Mouse (Mus musculus) ES-E14 (cell line): ENCODE data around the gene Cd86. TPM values are rescaled to one million over a fixed set of nuclear protein-coding genes. Genes with fewer than 3 reads are reported as not detected.

ENCODE experiments used
- DNase-seq: peaks from one replicate; pipeline ENCODE4 v3.0.0-alpha.2; 2013; ENCODE audit warnings: low read depth, low spot score
- H3K27ac ChIP-seq: 2 replicates; pipeline ENCODE4 v1.5.1; 2012; ENCODE audit warnings: low read depth, mild to moderate bottlenecking, low read length, moderate library complexity, mixed read lengths; ENCODE audit not compliant: poor library complexity, insufficient read depth, severe bottlenecking
- H3K36me3 ChIP-seq: 2 replicates; pipeline ENCODE4 v1.6.1; 2012; ENCODE audit warnings: mild to moderate bottlenecking, low read length, moderate library complexity, mixed read lengths; ENCODE audit not compliant: control insufficient read depth, poor library complexity, insufficient read depth, severe bottlenecking
- H3K4me1 ChIP-seq, 2 experiments: fragments of 150-350 bp in 1 of 2; sonication (generic) in 1 of 2; 2 replicates each; pipeline ENCODE4 v1.6.1; 2012; ENCODE audit warnings: low read length in 2 of 2, mild to moderate bottlenecking in 1 of 2, mixed read lengths in 1 of 2; ENCODE audit not compliant: control insufficient read depth in 2 of 2, insufficient read depth in 2 of 2, poor library complexity in 1 of 2
- H3K4me3 ChIP-seq, 2 experiments: fragments of 150-350 bp in 1 of 2; sonication (generic) in 1 of 2; 2 replicates each; pipeline ENCODE4 v1.5.1; 2012; ENCODE audit warnings: low read length in 2 of 2, low read depth in 1 of 2, mild to moderate bottlenecking in 1 of 2, mixed read lengths in 1 of 2; ENCODE audit not compliant: insufficient read depth in 1 of 2, poor library complexity in 1 of 2, severe bottlenecking in 1 of 2
- H3K9ac ChIP-seq: 2 replicates; pipeline ENCODE4 v1.6.1; 2012; ENCODE audit warnings: low read depth, mild to moderate bottlenecking, low read length, mixed read lengths; ENCODE audit not compliant: poor library complexity, insufficient read depth, severe bottlenecking
- H3K9me3 ChIP-seq: fragments of 150-350 bp; sonication (generic); 2 replicates; pipeline ENCODE4 v1.6.1; 2012; ENCODE audit warnings: low read depth, mild to moderate bottlenecking, low read length; ENCODE audit not compliant: control insufficient read depth, insufficient read depth
- CHD2 ChIP-seq: IDR thresholded peaks from 2 replicates; pipeline ENCODE4 v1.6.1; 2014; ENCODE audit warnings: mild to moderate bottlenecking, low read depth, low read length, inconsistent platforms
- HCFC1 ChIP-seq: IDR thresholded peaks from 2 replicates; pipeline ENCODE4 v1.6.1; 2012; ENCODE audit warnings: low read length, inconsistent platforms, borderline replicate concordance; ENCODE audit not compliant: insufficient read depth
- MAFK ChIP-seq: IDR thresholded peaks from 2 replicates; pipeline ENCODE4 v1.6.1; 2014; ENCODE audit warnings: mild to moderate bottlenecking, low read depth, low read length, inconsistent platforms; ENCODE audit not compliant: insufficient read depth
- ZC3H11A ChIP-seq: IDR thresholded peaks from 2 replicates; pipeline ENCODE4 v1.6.1; 2012; ENCODE audit warnings: low read depth, mild to moderate bottlenecking, inconsistent platforms, low read length, borderline replicate concordance
- ZNF384 ChIP-seq: IDR thresholded peaks from 2 replicates; pipeline ENCODE4 v1.6.1; 2012; ENCODE audit warnings: low read depth, low read length, inconsistent platforms
- in situ Hi-C, 2 experiments: fragments of 600-800 bp; cut with MboI; formaldehyde crosslinking; loops; one replicate each; pipeline ENCODE4 v1.15.1; 2025; ENCODE audit warnings: low sequenced_read_pairs in 2 of 2, inconsistent platforms in 1 of 2; ENCODE audit not compliant: unreplicated experiment in 2 of 2
- total RNA-seq: library from RNA; depleted of rRNA; stranded (reverse); fragments of 300-350 nt; gene quantifications from 2 replicates; pipeline ENCODE4 v1.2.3, GENCODE M21; 2012

The Cd86 gene
- total RNA-seq, 1 experiment = 0.62 TPM

DNA sequence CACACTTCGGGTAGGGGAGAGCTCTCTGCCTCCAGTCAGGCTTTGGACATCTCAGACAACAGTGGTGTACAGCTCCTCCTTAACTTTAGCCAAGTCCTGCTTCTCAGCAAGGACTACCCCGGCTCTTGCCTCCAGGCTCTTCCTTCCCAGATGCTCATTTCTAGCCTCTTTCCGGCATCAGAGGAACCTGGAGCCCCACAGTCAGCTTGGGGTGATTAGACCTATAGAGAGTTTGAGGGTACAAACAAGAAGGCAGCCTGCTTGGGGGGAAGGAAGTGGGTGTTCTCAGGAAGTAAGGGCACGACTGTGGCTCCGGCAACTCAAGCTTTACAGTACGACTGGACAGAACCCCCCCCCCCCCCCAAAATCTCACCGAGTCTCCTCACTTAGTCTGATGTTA, 42.9 kb upstream of the Cd86 start:
- H3K27ac ChIP-seq = peak overlapping the region; percentile 91
- in situ Hi-C loops = no loop called here
- H3K9ac ChIP-seq = peak overlapping the region; percentile 74
- peaks cover 7 to 19% of the 10 kb centered on the region in 2 experiments; a peak in 3 of 4 replicates for H3K4me1 ChIP-seq
- peaks cover 12% of the 10 kb centered on the region for H3K36me3 ChIP-seq
- TF ChIP-seq ZNF384 = no peak
- no peak for TF ChIP-seq CHD2
- no peak for TF ChIP-seq HCFC1
- TF ChIP-seq MAFK = no peak
- TF ChIP-seq ZC3H11A = no peak
- DNase-seq = no peak
- no peaks in the 10 kb centered on the region for H3K9me3 ChIP-seq
- H3K4me3 ChIP-seq = peak overlapping the region; percentile 63 to 72

DNA sequence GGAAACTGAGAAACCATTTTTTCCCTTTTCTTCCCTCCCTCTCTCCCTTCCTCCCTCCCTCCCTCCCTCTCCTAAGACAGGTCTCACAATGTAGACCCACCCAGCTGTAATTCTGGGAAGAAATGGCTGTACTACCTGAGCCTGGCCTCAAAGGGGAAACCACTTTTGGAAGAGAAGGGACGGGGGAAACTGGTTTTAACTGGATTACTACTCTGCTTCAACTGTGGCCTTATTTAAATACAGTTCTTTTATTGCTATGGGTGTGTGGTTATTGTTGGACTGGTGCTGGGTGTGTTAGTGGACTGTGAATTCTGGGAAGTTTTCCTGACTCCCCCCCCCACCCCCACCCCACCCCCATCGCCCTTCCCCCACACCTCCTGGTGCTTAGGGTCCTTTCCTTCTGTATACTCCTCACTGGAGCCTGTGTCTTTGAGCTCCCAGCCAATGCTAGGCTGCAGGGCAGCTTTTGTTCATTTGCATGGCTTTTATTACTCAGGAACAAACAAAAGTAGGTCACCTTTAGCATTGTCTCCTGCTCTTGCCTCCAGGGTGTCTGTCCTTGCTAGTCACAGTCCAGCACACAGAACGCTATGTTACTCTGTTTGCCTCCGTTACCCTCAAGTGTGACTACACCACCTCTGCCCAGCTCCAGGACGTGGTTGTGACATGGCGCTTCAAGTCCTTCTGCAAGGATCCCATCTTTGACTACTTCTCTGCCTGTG, 42.0 kb upstream of the Cd86 start:
- DNase-seq = peak; percentile 75
- no peaks in the 10 kb centered on the region for H3K9me3 ChIP-seq
- TF ChIP-seq HCFC1 = no peak
- TF ChIP-seq CHD2 = 0 out of 2 replicates have a peak, but pooled peaks have one; percentile 29
- peak overlapping the region; percentile 63 to 72 for H3K4me3 ChIP-seq
- in situ Hi-C loops = no loop called here
- H3K4me1 ChIP-seq = peaks cover 7 to 19% of the 10 kb centered on the region in 2 experiments; a peak in 3 of 4 replicates
- H3K36me3 ChIP-seq = peaks cover 12% of the 10 kb centered on the region
- peak overlapping the region; percentile 74; the same call in 1 of the 2 replicates for H3K9ac ChIP-seq
- H3K27ac ChIP-seq = peak overlapping the region; percentile 91

DNA sequence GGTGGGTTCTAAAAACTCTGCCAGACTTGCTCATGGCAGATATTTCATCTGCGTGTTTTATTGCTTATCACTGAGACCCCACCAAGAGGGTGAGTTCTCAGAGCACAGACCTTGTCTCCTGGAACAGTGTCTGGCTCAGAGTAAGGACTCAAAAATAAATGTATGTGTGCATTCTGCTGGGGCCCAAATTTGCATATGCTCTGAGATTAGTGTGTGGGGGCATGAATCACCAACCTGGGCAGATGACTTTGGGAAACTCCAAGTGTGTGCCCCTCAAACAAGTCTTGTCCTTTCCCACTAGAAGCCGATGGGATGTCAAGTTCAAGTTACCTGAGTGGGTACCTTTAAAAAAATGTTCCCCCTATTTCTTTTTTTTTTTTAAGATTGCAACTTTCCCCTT, 34.6 kb upstream of the Cd86 start:
- no peak overlapping the region for H3K4me3 ChIP-seq
- no peak for DNase-seq
- H3K9ac ChIP-seq = no peak overlapping the region
- H3K36me3 ChIP-seq = no peaks in the 10 kb centered on the region; the same call in 1 of the 2 replicates
- no peaks in the 10 kb centered on the region for H3K9me3 ChIP-seq
- no peak overlapping the region for H3K27ac ChIP-seq
- H3K4me1 ChIP-seq = peaks cover 2 to 8% of the 10 kb centered on the region in 2 experiments; a peak in 2 of 4 replicates
- TF ChIP-seq ZNF384 = no peak
- TF ChIP-seq ZC3H11A = no peak
- no peak for TF ChIP-seq MAFK
- TF ChIP-seq CHD2 = no peak
- in situ Hi-C loops = no loop called here

DNA sequence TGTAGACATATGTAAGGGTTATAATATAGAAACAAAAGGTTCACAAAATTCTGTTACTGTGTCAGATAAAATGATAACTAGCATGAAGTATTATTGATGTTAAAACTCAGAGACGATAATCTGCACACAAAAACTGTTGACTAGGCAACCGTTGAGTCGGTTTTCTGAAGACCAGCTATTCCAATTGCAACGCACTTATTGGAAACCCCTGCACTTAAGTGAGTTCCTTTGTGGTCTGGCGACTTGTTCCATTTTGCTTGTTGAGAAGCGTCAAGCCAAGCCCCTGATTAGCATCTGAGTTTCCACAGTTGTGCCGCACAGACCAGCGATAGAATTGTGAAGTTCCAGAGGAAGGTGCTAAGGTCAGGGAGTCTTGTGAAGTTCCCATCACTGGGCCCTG, 31.4 kb upstream of the Cd86 start:
- no peak overlapping the region for H3K9ac ChIP-seq
- no peak overlapping the region for H3K27ac ChIP-seq
- H3K4me3 ChIP-seq = no peak overlapping the region
- no peak for DNase-seq
- TF ChIP-seq ZNF384 = no peak
- TF ChIP-seq HCFC1 = no peak
- TF ChIP-seq MAFK = no peak
- TF ChIP-seq ZC3H11A = no peak
- TF ChIP-seq CHD2 = no peak
- no peaks in the 10 kb centered on the region for H3K9me3 ChIP-seq
- no peaks in the 10 kb centered on the region; the same call in 1 of the 2 replicates for H3K36me3 ChIP-seq
- H3K4me1 ChIP-seq = peaks cover 2 to 5% of the 10 kb centered on the region in 2 experiments; a peak in 2 of 4 replicates
- in situ Hi-C loops = no loop called here
